Mouse (Mus musculus) kidney, postnatal 0 days (tissue): ENCODE measurements at regions not wholly inside any gene's neighbourhood (a gene's known extent, or its start where the extent isn't known, plus 50 kb on each side); places are given as distances from the start of the nearest gene placed in this dataset.

Source experiments
- ATAC-seq: fragments of 200-750 bp; cut with Nextera tagmentation; replicated peaks from 2 replicates; pipeline ENCODE4 v1.8.0; 2017; ENCODE audit warnings: low read depth, moderate number of reproducible peaks, moderate TSS enrichment, moderate library complexity; ENCODE audit not compliant: low FRiP score
- DNase-seq: peaks from one replicate; pipeline ENCODE4 v3.0.0-alpha.2; 2016; ENCODE audit warnings: low spot score
- H3K27ac ChIP-seq: fragments of 300-500 bp; sonication (generic); 2 replicates; pipeline ENCODE4 v1.5.1; 2014; ENCODE audit warnings: mild to moderate bottlenecking
- H3K27me3 ChIP-seq: fragments of 300-500 bp; sonication (generic); 2 replicates; pipeline ENCODE4 v1.6.1; 2014; ENCODE audit warnings: low read length, mixed read lengths; ENCODE audit not compliant: insufficient read depth
- H3K36me3 ChIP-seq: fragments of 300-500 bp; sonication (generic); 2 replicates; pipeline ENCODE4 v1.6.1; 2014; ENCODE audit warnings: low read length, mixed read lengths; ENCODE audit not compliant: insufficient read depth
- H3K4me1 ChIP-seq: fragments of 300-500 bp; sonication (generic); replicated peaks from 2 replicates; pipeline ENCODE4 v1.6.1; 2014; ENCODE audit warnings: antibody characterized with exemption, low read length, mixed read lengths; ENCODE audit not compliant: insufficient read depth
- H3K4me2 ChIP-seq: fragments of 300-500 bp; sonication (generic); 2 replicates; pipeline ENCODE4 v1.6.1; 2014; ENCODE audit warnings: mild to moderate bottlenecking, low read length, moderate library complexity, mixed read lengths
- H3K4me3 ChIP-seq: fragments of 300-500 bp; sonication (generic); replicated peaks from 2 replicates; pipeline ENCODE4 v1.5.1; 2014; ENCODE audit warnings: low read depth, low read length
- H3K9ac ChIP-seq: fragments of 300-500 bp; sonication (generic); 2 replicates; pipeline ENCODE4 v1.6.1; 2014; ENCODE audit warnings: low read depth, low read length
- H3K9me3 ChIP-seq: fragments of 300-500 bp; sonication (generic); replicated peaks from 2 replicates; pipeline ENCODE4 v1.6.1; 2016; ENCODE audit warnings: low read length, inconsistent platforms, mixed read lengths
- CTCF ChIP-seq: IDR thresholded peaks from 2 replicates; pipeline ENCODE4 v1.5.1; 2016; ENCODE audit warnings: antibody characterized with exemption, low read depth, mild to moderate bottlenecking, moderate library complexity
- WGBS: fragments of 180-500 bp; shearing (Covaris S2); extraction: QIAGEN DNeasy Blood & Tissue Kit; methylation state at CpG from one replicate; pipeline ENCODE4 v1.1.7; 2014; 5-methylcytosine and 5-hydroxymethylcytosine counted together

GRCm38 (mm10) chr17:84047520-84047919 lies 140.2 kb downstream of the Zfp36l2 start:
- no peaks in the 10 kb centered on the region for H3K36me3 ChIP-seq
- H3K4me3 ChIP-seq, result no peak overlapping the region
- H3K9ac ChIP-seq, result no peak overlapping the region
- no peaks in the 10 kb centered on the region for H3K27me3 ChIP-seq
- WGBS, result 95% methylated on average over 1 of the region's 1 CpGs
- no peaks in the 10 kb centered on the region for H3K9me3 ChIP-seq
- H3K4me2 ChIP-seq, result no peak overlapping the region
- H3K27ac ChIP-seq, result no peak overlapping the region
- DNase-seq (no peak), ATAC-seq (no peak)
- TF ChIP-seq CTCF, result peak; percentile 50
- H3K4me1 ChIP-seq, result peaks cover 12% of the 10 kb centered on the region; the same call in 1 of the 2 replicates

DNA sequence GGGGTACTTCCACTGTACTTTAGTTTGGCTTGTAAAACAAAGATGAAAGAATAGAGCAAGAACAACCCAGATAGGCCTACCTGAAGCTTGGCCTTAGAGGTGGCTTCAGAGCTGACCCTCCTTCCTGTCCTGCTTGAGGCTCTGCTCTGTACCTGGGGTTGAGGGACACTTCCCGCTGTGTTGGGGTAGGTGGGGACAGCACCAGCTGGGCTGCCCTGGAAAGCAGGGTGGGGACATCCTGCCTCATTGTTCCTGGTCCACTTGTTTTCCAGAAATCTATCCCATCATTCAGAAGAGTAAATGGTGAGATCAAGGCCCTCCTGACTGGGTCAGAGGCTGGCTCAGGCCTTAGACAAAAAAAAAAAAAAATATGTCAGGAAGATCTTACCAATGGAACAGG lies 141.9 kb downstream of the Zfp36l2 start:
- no peak for ATAC-seq
- no peak for DNase-seq
- Histone ChIP-seq H3K4me1 (peaks cover 12% of the 10 kb centered on the region; the same call in 1 of the 2 replicates), H3K27me3 (no peaks in the 10 kb centered on the region), H3K4me3 (no peak overlapping the region), H3K4me2 (no peak overlapping the region), H3K9me3 (0 out of 2 replicates have a peak, but pooled peaks cover 5% of the 10 kb centered on the region), H3K9ac (no peak overlapping the region), H3K36me3 (no peaks in the 10 kb centered on the region), H3K27ac (no peak overlapping the region)
- 83% methylated on average over 1 of the region's 1 CpGs for WGBS
- TF ChIP-seq CTCF, result no peak

- peak; percentile 89 for ATAC-seq
- H3K4me1 ChIP-seq, result peaks cover 12% of the 10 kb centered on the region; the same call in 1 of the 2 replicates
- peak; percentile 96 for DNase-seq
- H3K36me3 ChIP-seq, result no peaks in the 10 kb centered on the region
- 2% methylated on average over 5 of the region's 5 CpGs for WGBS
- H3K9me3 ChIP-seq, result 0 out of 2 replicates have a peak, but pooled peaks cover 5% of the 10 kb centered on the region
- no peak overlapping the region for H3K9ac ChIP-seq
- H3K27me3 ChIP-seq, result no peaks in the 10 kb centered on the region
- no peak overlapping the region for H3K4me3 ChIP-seq
- H3K27ac ChIP-seq, result peak overlapping the region; percentile 65
- no peak overlapping the region for H3K4me2 ChIP-seq
- no peak for TF ChIP-seq CTCF
Observed at GRCm38 (mm10) chr17:84044472-84044936, 143.2 kb downstream of the Zfp36l2 start.

DNA sequence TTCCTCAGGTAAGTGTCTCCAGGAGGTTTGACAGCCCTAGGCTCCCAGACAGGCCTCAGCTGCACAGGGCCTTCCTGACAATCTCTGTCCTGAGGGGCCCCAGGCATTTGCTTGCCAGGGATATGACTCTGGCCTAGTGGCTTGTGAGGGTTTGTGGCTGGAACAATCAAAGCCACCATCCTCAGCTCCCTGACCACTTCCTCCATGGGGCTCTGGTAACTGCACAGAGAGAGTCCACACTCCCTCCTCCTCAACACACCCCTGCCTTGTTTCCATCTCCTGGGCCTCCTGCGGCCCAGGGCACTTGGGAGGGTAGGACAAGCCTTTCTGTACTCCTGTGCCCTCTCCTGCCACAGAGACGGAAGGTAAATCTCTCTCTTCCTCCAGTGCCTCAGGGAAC lies 144.6 kb downstream of the Zfp36l2 start:
- TF ChIP-seq CTCF, result no peak
- no peak overlapping the region for H3K9ac ChIP-seq

GRCm38 (mm10) chr17:84039444-84039843 lies 148.3 kb downstream of the Zfp36l2 start:
- no peak overlapping the region for H3K4me2 ChIP-seq
- WGBS, result 86% methylated on average over 10 of the region's 10 CpGs
- TF ChIP-seq CTCF, result peak; percentile 39
- H3K27ac ChIP-seq, result no peak overlapping the region
- 0 out of 2 replicates have a peak, but pooled peaks cover 5% of the 10 kb centered on the region for H3K9me3 ChIP-seq
- no peak for ATAC-seq
- no peaks in the 10 kb centered on the region for H3K27me3 ChIP-seq
- H3K4me1 ChIP-seq, result peaks cover 21% of the 10 kb centered on the region
- H3K9ac ChIP-seq, result no peak overlapping the region
- no peak overlapping the region for H3K4me3 ChIP-seq
- no peaks in the 10 kb centered on the region for H3K36me3 ChIP-seq
- DNase-seq, result no peak

More for the DNA sequence above, 144.6 kb downstream of the Zfp36l2 start:
- no peak overlapping the region for H3K4me3 ChIP-seq
- H3K27me3 ChIP-seq, result no peaks in the 10 kb centered on the region
- no peak overlapping the region for H3K4me2 ChIP-seq
- no peak overlapping the region for H3K27ac ChIP-seq
- no peak for DNase-seq
- no peaks in the 10 kb centered on the region for H3K36me3 ChIP-seq
- no peak for ATAC-seq
- 0 out of 2 replicates have a peak, but pooled peaks cover 5% of the 10 kb centered on the region for H3K9me3 ChIP-seq
- H3K4me1 ChIP-seq, result peaks cover 19% of the 10 kb centered on the region
- WGBS, result 80% methylated on average over 2 of the region's 2 CpGs

GRCm38 (mm10) chr17:84037580-84038304 lies 150.0 kb downstream of the Zfp36l2 start:
- WGBS, result 41% methylated on average over 11 of the region's 11 CpGs
- H3K36me3 ChIP-seq, result no peaks in the 10 kb centered on the region
- peak overlapping the region; percentile 55 for H3K27ac ChIP-seq
- no peaks in the 10 kb centered on the region for H3K27me3 ChIP-seq
- H3K4me2 ChIP-seq, result no peak overlapping the region
- peaks cover 19% of the 10 kb centered on the region for H3K4me1 ChIP-seq
- 0 out of 2 replicates have a peak, but pooled peaks cover 5% of the 10 kb centered on the region for H3K9me3 ChIP-seq
- no peak overlapping the region for H3K9ac ChIP-seq
- no peak for TF ChIP-seq CTCF
- no peak overlapping the region for H3K4me3 ChIP-seq
- ATAC-seq (0 out of 2 replicates have a peak, but pooled peaks have one; percentile 27), DNase-seq (peak; percentile 78)
